Mouse (Mus musculus): ENCODE results near the gene Siglecg. TPM values are rescaled to one million over a fixed set of nuclear protein-coding genes. Genes with fewer than 3 reads are reported as not detected.

Gene Siglecg
- polyA plus RNA-seq, 1 experiment from 2014 or later = 0.08 TPM

DNA sequence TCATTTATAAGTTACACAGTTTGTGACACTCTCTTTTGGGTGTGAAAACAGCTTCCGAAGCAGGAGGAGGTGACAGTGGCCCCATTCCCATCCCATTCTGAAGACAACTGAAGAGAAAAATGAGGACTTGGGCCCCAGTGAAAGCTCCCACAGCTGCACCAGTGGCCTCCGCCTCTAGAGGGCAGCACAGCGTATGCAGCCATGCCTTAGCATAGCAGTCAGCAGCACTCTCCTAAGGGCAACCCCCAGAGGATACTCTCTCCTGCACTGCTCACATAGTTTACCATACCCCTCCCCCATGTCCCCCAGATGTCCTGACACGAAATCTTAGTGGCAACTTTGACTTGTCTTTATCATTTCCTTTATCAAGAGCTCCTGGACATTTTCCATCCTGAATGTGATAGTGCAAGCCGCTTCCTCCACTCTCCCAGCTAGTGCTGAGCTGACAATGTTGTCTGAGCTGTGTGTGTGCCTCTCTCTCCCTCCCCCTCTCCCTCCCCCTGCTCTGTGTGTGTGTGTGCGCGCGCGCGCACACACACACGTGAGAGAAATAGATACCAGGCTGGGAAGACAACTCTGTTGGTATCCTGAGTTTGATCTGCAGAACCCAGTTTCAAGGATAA, 15.1 kb downstream of the Siglecg start:
- ATAC-seq = peak; percentile 97
- peak overlapping the region; percentile 36 for H3K4me2 ChIP-seq (replicated peaks)
- peaks cover 4% of the 10 kb centered on the region; the same call in 1 of the 2 replicates for H3K4me1 ChIP-seq (replicated peaks)
- 10% methylated on average over 11 of the region's 11 CpGs for WGBS
- H3K9ac ChIP-seq (replicated peaks) = no peak overlapping the region; the same call in 1 of the 2 replicates
- no peaks in the 10 kb centered on the region for H3K36me3 ChIP-seq
- H3K27me3 ChIP-seq = no peaks in the 10 kb centered on the region
- no peaks in the 10 kb centered on the region for H3K9me3 ChIP-seq
- H3K4me3 ChIP-seq (replicated peaks) = no peak overlapping the region
- H3K27ac ChIP-seq = no peak overlapping the region

DNA sequence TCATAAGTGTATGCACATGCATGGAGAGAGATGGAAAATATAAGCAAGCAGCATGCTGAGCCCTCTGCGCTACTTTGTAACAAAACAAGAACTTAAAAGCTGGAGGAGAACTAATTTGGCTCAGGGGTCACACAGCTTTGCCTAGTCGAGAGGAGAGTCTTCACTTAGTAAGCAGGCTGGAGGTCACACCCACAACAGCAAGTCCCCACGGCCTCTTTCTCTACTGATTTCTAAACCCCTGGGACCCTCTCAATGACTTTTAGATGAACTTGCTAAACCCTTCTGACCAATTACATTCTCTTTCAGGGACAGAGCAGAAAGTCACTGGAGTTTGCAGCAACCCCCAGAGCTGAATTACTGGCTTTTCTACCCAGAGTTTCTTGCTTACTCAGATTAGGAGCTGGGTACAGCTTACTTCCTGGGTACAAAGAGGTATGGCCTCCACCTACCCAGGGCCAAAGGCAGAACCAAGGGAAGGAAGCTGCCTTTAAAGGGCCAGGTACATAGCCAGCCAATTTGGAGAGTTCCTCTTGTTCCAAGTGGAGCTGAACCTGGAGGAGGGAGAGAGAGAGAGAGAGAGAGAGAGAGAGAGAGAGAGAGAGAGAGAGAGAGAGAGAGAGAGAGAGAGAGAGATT, 16.1 kb downstream of the Siglecg start:
- Histone ChIP-seq H3K36me3 (no peaks in the 10 kb centered on the region), H3K9ac (replicated peaks) (no peak overlapping the region)

DNA sequence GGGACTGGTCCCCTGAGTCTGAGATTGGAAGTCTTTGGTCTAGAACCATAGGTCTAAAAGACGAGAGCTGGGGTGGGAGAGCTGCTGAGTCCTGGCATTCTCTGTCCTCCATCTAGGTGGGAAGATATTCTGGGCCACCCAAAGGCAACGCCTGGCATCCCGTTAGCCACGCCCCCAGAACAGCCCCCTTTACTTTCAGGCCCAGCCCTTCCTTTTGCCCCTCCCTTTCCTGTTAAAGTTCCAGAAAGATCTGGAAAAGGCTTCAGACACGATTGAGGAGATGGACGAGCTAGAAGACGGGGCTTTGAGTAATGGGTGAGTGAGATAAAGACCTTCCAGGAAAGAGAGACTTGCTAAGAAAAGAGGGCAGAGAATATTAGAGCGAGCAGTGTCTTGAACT, 19.4 kb downstream of the Siglecg start, which contains the start of gene Lim2:
Lim2 (plus strand) TSS at position 265 of the 400 bp plus-strand sequence.
- peaks cover 4% of the 10 kb centered on the region; the same call in 1 of the 2 replicates for H3K4me1 ChIP-seq (replicated peaks)
- no peaks in the 10 kb centered on the region for H3K27me3 ChIP-seq
- no peak within 1 kb of the TSS for H3K4me3 ChIP-seq (replicated peaks)
- no peak within 1 kb of the TSS for H3K4me2 ChIP-seq (replicated peaks)
- no peak within 1 kb of the TSS for H3K9ac ChIP-seq (replicated peaks)
- ATAC-seq = no peak
- no peaks in the 10 kb centered on the region for H3K36me3 ChIP-seq
- WGBS = 86% methylated on average over 8 of the region's 8 CpGs
- H3K27ac ChIP-seq = no peak within 1 kb of the TSS
- no peaks in the 10 kb centered on the region for H3K9me3 ChIP-seq

More for the DNA sequence above, 16.1 kb downstream of the Siglecg start:
- Histone ChIP-seq H3K4me3 (replicated peaks) (no peak overlapping the region), H3K27ac (no peak overlapping the region), H3K9me3 (no peaks in the 10 kb centered on the region), H3K27me3 (no peaks in the 10 kb centered on the region), H3K4me1 (replicated peaks) (peaks cover 4% of the 10 kb centered on the region; the same call in 1 of the 2 replicates), H3K4me2 (replicated peaks) (no peak overlapping the region)
- WGBS = 55% methylated on average over 3 of the region's 3 CpGs
- no peak for ATAC-seq

DNA sequence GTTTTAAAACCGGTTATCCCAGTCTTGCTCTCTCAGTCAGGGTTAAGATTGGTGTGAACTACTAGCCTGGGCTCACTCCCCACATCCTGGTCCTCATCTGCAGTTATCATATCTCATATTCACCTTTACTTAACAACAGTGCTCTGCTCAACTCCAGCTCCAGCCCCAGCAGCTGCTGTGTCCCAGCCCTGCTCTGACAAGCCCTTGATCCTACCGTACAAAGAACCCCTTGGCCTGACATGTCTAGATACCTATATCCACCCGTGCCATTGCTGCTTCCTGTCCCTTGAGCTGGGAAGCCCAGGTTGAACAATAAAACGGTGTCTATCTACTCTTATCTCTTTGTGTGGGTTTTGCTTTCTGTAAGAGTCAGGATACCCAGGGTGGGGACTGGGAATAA, 21.5 kb downstream of the Siglecg start:
- no peak for ATAC-seq
- Histone ChIP-seq H3K4me3 (replicated peaks) (no peak overlapping the region), H3K9ac (replicated peaks) (no peak overlapping the region), H3K27me3 (no peaks in the 10 kb centered on the region), H3K4me1 (replicated peaks) (no peaks in the 10 kb centered on the region), H3K9me3 (no peaks in the 10 kb centered on the region), H3K4me2 (replicated peaks) (no peak overlapping the region), H3K27ac (no peak overlapping the region), H3K36me3 (no peaks in the 10 kb centered on the region)
- WGBS = 65% methylated on average over 4 of the region's 4 CpGs

DNA sequence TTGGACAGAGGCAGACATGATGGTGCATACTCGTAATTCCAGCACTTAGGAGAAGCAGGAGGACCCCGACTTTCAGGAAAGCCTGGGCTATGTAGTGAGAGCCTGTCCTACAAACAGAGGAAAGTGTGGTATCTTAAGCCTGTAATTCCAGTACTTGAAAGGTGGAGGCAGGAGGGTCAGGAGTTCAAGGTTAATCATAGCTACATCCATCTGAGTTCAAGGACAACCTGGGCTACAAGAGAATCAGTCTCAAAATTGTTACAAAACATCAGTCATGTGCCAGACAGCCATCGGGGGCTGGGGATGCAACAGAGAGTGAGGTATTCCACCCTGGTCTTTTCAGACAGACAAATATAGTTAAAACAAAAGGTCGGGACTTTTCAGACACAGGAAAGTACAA, 24.9 kb downstream of the Siglecg start:
- H3K27me3 ChIP-seq = no peaks in the 10 kb centered on the region
- ATAC-seq = no peak
- 73% methylated on average over 4 of the region's 4 CpGs for WGBS

DNA sequence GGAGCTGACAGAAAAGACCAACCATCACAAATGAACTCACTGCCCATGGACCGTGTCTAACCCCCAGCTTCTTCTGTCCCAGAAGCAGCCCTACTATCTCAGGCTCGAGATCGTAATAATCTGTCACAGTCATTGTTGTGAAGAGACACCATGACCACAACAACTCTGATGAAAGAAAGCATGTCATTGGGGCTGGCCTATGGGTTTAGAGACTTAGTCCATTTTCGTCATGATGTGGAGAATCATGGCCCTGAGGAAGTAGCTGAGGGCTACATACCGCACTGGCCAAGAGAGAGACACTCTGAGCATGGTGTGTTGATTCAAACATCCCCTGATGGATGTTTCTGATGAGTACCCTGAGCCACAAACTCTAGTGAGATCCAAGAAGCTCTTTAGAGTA, 26.7 kb downstream of the Siglecg start:
- H3K9me3 ChIP-seq = no peaks in the 10 kb centered on the region
- no peak for ATAC-seq
- no peak overlapping the region for H3K4me2 ChIP-seq (replicated peaks)
- H3K4me3 ChIP-seq (replicated peaks) = no peak overlapping the region
- 72% methylated on average over 5 of the region's 5 CpGs for WGBS
- no peak overlapping the region for H3K9ac ChIP-seq (replicated peaks)
- H3K36me3 ChIP-seq = no peaks in the 10 kb centered on the region
- H3K27ac ChIP-seq = no peak overlapping the region
- H3K27me3 ChIP-seq = peaks cover 3% of the 10 kb centered on the region; the same call in 1 of the 2 replicates
- no peaks in the 10 kb centered on the region for H3K4me1 ChIP-seq (replicated peaks)

More for the DNA sequence above, 24.9 kb downstream of the Siglecg start:
- no peaks in the 10 kb centered on the region for H3K9me3 ChIP-seq
- no peaks in the 10 kb centered on the region for H3K4me1 ChIP-seq (replicated peaks)
- no peak overlapping the region for H3K27ac ChIP-seq
- H3K4me2 ChIP-seq (replicated peaks) = no peak overlapping the region
- H3K36me3 ChIP-seq = no peaks in the 10 kb centered on the region
- H3K4me3 ChIP-seq (replicated peaks) = no peak overlapping the region
- no peak overlapping the region for H3K9ac ChIP-seq (replicated peaks)

DNA sequence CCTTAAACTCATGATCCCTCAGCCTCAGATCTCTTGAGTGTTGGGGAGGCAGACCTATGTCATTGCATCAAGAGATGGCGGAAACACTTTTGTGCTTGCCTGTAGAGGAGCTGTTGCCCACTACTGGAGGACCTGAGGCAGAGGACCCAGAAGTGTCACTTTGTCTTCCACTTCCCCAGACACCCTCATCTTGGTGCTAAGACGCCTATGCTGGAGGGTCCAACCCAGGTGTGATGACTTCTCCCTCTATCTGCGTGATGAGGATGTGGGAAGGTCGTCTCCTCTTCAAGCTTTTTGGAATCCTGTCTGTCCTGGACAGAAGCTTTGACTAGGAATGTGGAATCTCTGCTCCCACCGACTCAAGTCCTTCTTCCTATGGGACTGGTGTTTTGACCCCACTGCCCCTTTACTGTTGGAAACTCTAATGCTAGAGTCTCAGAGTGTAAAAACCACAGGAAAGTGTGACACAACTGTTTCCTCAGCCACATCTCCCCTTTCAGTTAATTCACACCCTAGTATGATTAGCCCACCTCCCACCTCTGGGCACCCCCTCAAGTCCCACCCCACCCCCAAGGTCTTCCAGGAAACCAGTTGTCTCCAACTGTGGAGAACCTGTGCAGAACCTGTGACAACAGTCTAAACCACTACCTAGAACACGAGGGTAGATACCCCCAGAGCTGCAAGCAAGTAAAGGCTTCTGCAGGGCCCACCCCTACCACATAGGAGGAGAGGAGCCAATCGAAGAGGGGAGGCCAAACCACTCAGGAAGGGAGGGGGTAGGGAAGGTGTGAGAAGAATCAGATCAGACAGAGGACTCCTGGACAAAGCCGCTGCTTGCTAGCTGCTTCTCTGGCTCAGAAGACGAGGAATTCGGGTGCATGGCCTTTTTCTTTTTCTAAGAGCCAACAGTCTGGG, 28.6 kb downstream of the Siglecg start, which contains the start of gene Nkg7:
Nkg7 (plus strand) TSS at position 733 of the 915 bp plus-strand sequence.
- Histone ChIP-seq H3K9me3 (no peaks in the 10 kb centered on the region), H3K9ac (replicated peaks) (no peak within 1 kb of the TSS), H3K27me3 (peaks cover 3% of the 10 kb centered on the region; the same call in 1 of the 2 replicates), H3K4me3 (replicated peaks) (no peak within 1 kb of the TSS), H3K36me3 (no peaks in the 10 kb centered on the region), H3K4me1 (replicated peaks) (no peaks in the 10 kb centered on the region), H3K27ac (no peak within 1 kb of the TSS), H3K4me2 (replicated peaks) (no peak within 1 kb of the TSS)
- ATAC-seq = no peak
- 82% methylated on average over 10 of the region's 10 CpGs for WGBS

DNA sequence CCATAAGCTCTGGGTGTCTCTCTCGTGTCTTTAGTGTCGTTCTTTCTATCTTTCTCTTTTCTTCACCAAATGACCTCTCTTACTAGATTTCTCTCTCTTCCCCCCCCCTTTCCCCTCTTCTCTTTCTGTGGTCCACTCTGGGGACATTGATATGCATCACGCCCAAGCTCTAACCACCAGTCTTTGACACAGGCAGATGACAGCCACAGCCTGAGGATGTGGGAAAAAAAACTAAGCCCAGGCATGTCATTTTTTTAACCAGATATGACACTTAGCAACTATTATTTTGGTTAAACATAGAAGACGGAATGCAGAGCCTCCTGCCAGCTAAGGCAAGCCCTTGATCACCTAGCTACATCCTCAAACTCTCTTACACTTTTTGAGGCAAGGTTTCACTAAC, 30.6 kb downstream of the Siglecg start:
- no peaks in the 10 kb centered on the region for H3K9me3 ChIP-seq
- H3K27me3 ChIP-seq = peaks cover 3% of the 10 kb centered on the region; the same call in 1 of the 2 replicates
- no peak overlapping the region for H3K4me2 ChIP-seq (replicated peaks)
- no peak overlapping the region for H3K4me3 ChIP-seq (replicated peaks)
- H3K4me1 ChIP-seq (replicated peaks) = peaks cover 10% of the 10 kb centered on the region
- no peak for ATAC-seq
- WGBS = 84% methylated on average over 4 of the region's 4 CpGs
- no peak overlapping the region for H3K27ac ChIP-seq
- H3K36me3 ChIP-seq = no peaks in the 10 kb centered on the region
- no peak overlapping the region for H3K9ac ChIP-seq (replicated peaks)

DNA sequence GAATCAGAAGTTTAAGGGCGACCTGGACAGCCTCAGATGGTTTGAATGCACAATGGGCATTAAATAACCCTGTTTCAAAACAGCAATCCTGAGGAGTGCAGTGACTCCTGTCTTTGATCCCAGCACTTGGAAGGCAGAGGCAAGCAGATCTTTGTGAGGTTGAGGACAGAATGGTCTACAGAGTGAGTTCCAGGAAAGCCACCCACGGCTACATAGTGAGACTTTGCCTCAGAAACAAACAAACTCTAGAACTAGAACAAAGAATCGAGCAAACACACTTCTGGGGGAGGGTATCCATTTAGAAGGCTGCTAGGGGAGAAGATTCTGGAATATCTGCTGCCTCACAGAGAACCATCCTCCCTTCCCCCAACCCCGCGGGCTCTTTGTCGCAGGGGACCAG, 32.5 kb downstream of the Siglecg start, which contains the start of gene Cldnd2:
Cldnd2 (plus strand) TSS at position 301 of the 400 bp plus-strand sequence.
- Histone ChIP-seq H3K27me3 (peaks cover 3% of the 10 kb centered on the region; the same call in 1 of the 2 replicates), H3K27ac (no peak within 1 kb of the TSS), H3K4me2 (replicated peaks) (no peak within 1 kb of the TSS), H3K4me1 (replicated peaks) (peaks cover 20% of the 10 kb centered on the region), H3K36me3 (no peaks in the 10 kb centered on the region), H3K9me3 (no peaks in the 10 kb centered on the region), H3K9ac (replicated peaks) (no peak within 1 kb of the TSS), H3K4me3 (replicated peaks) (no peak within 1 kb of the TSS)
- 80% methylated on average over 6 of the region's 6 CpGs for WGBS
- no peak for ATAC-seq

DNA sequence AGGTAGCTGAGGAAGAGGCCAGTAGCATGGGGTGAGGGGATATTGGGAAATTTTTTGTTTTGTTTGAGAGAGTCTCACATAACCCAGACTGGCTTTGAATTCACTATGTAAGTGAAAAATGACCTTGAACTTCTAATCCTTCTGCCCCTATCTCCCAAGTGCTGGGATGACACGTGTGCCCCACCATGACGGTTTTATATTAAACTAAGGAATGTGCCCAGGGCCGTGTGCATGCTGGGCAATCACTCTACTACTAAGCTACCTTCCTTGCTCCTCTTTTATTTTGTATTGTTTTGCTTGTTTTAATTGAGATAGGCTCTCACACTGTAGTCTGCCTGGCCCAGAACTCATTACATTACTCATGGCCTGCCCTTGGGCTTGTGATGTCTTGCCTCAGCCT, 33.1 kb downstream of the Siglecg start:
- no peak overlapping the region for H3K27ac ChIP-seq
- H3K9me3 ChIP-seq = no peaks in the 10 kb centered on the region
- no peak overlapping the region for H3K4me3 ChIP-seq (replicated peaks)
- no peaks in the 10 kb centered on the region for H3K36me3 ChIP-seq
- H3K4me2 ChIP-seq (replicated peaks) = no peak overlapping the region
- peaks cover 20% of the 10 kb centered on the region for H3K4me1 ChIP-seq (replicated peaks)
- no peak overlapping the region for H3K9ac ChIP-seq (replicated peaks)
- ATAC-seq = no peak
- 87% methylated on average over 3 of the region's 3 CpGs for WGBS
- peaks cover 3% of the 10 kb centered on the region; the same call in 1 of the 2 replicates for H3K27me3 ChIP-seq

DNA sequence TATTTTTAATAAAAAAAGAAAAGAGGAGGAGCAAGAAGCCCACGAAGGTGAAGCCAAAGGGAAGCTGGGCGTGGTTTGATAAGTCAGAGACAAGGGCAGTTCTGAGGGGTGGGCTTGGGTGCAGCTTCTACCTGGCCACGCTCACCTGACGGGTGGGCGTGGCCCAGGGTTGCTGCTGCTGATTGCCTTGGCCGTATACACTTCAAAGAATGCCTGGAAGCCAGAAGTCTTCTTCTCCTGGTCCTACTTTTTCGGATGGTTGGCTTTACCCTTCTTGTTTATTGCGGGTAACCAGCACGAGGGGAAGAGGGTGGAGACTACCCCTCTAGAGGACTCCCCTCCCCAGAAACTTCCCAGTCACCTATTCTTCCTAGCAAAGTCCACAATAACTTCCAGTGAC, 34.7 kb downstream of the Siglecg start:
- Histone ChIP-seq H3K27ac (peak overlapping the region; percentile 83), H3K27me3 (peaks cover 3% of the 10 kb centered on the region; the same call in 1 of the 2 replicates), H3K4me1 (replicated peaks) (peaks cover 20% of the 10 kb centered on the region), H3K9ac (replicated peaks) (peak overlapping the region; percentile 73), H3K4me2 (replicated peaks) (peak overlapping the region; percentile 74), H3K9me3 (no peaks in the 10 kb centered on the region), H3K36me3 (no peaks in the 10 kb centered on the region), H3K4me3 (replicated peaks) (peak overlapping the region; percentile 55)
- WGBS = 11% methylated on average over 9 of the region's 9 CpGs
- ATAC-seq = no peak

All from midbrain, embryonic 13.5 days (tissue).